Mouse (Mus musculus): Measurements from ENCODE around the gene Smad6. TPM values are rescaled to one million over a fixed set of nuclear protein-coding genes. Genes with fewer than 3 reads are reported as not detected.
A peak's percentile ranks its signal among the peaks of the same experiment; 100 is the strongest.

Smad6 gene
- total RNA-seq, 2 experiments from 2014 or later, result 1.1 TPM; not detected in 1

GRCm38 (mm10) chr9:63992761-63993160 is 29.1 kb downstream of the Smad6 start:
- ATAC-seq (replicated peaks; ENCODE audit: low FRiP score, low TSS enrichment, poor library complexity, severe bottlenecking), result no peak

GRCm38 (mm10) chr9:63991193-63991592 is 30.7 kb downstream of the Smad6 start:
- no peak for ATAC-seq (replicated peaks; ENCODE audit: low FRiP score, low TSS enrichment, poor library complexity, severe bottlenecking)

GRCm38 (mm10) chr9:63989641-63990040 is 32.2 kb downstream of the Smad6 start:
- ATAC-seq (replicated peaks; ENCODE audit: low FRiP score, low TSS enrichment, poor library complexity, severe bottlenecking), result no peak; the same call in 1 of the 2 replicates

GRCm38 (mm10) chr9:63989214-63989613 is 32.6 kb downstream of the Smad6 start:
- no peak; the same call in 1 of the 2 replicates for ATAC-seq (replicated peaks; ENCODE audit: low FRiP score, low TSS enrichment, poor library complexity, severe bottlenecking)

GRCm38 (mm10) chr9:63985125-63985524 is 36.7 kb downstream of the Smad6 start:
- ATAC-seq (replicated peaks; ENCODE audit: low FRiP score, low TSS enrichment, poor library complexity, severe bottlenecking), result no peak

- ATAC-seq (replicated peaks; ENCODE audit: low FRiP score, low TSS enrichment, poor library complexity, severe bottlenecking), result no peak
Measured at GRCm38 (mm10) chr9:63982937-63983632, 38.8 kb downstream of the Smad6 start.

GRCm38 (mm10) chr9:63981912-63982311 is 39.9 kb downstream of the Smad6 start:
- ATAC-seq (replicated peaks; ENCODE audit: low FRiP score, low TSS enrichment, poor library complexity, severe bottlenecking), result no peak

GRCm38 (mm10) chr9:63981371-63981770 is 40.5 kb downstream of the Smad6 start:
- ATAC-seq (replicated peaks; ENCODE audit: low FRiP score, low TSS enrichment, poor library complexity, severe bottlenecking), result no peak

GRCm38 (mm10) chr9:63980179-63981086 is 41.4 kb downstream of the Smad6 start:
- no peak for ATAC-seq (replicated peaks; ENCODE audit: low FRiP score, low TSS enrichment, poor library complexity, severe bottlenecking)

GRCm38 (mm10) chr9:63979275-63979674 is 42.6 kb downstream of the Smad6 start:
- no peak for ATAC-seq (replicated peaks; ENCODE audit: low FRiP score, low TSS enrichment, poor library complexity, severe bottlenecking)

GRCm38 (mm10) chr9:63978682-63979081 is 43.2 kb downstream of the Smad6 start:
- ATAC-seq (replicated peaks; ENCODE audit: low FRiP score, low TSS enrichment, poor library complexity, severe bottlenecking), result no peak

GRCm38 (mm10) chr9:63975996-63976395 is 45.9 kb downstream of the Smad6 start:
- ATAC-seq (replicated peaks; ENCODE audit: low FRiP score, low TSS enrichment, poor library complexity, severe bottlenecking), result no peak

- ATAC-seq (replicated peaks; ENCODE audit: low FRiP score, low TSS enrichment, poor library complexity, severe bottlenecking), result peak; percentile 66
Measured at GRCm38 (mm10) chr9:63974258-63975023, 47.4 kb downstream of the Smad6 start.

GRCm38 (mm10) chr9:63973662-63974190 is 48.1 kb downstream of the Smad6 start:
- no peak for ATAC-seq (replicated peaks; ENCODE audit: low FRiP score, low TSS enrichment, poor library complexity, severe bottlenecking)

GRCm38 (mm10) chr9:63972576-63973290 is 49.1 kb downstream of the Smad6 start:
- no peak for ATAC-seq (replicated peaks; ENCODE audit: low FRiP score, low TSS enrichment, poor library complexity, severe bottlenecking)

- no peak for ATAC-seq (replicated peaks; ENCODE audit: low FRiP score, low TSS enrichment, poor library complexity, severe bottlenecking)
Measured at GRCm38 (mm10) chr9:63971557-63971956, 50.3 kb downstream of the Smad6 start.

- ATAC-seq (replicated peaks; ENCODE audit: low FRiP score, low TSS enrichment, poor library complexity, severe bottlenecking), result peak; percentile 37; the same call in 1 of the 2 replicates
Measured at GRCm38 (mm10) chr9:63970836-63971235, 51.0 kb downstream of the Smad6 start.

- ATAC-seq (replicated peaks; ENCODE audit: low FRiP score, low TSS enrichment, poor library complexity, severe bottlenecking), result no peak
Measured at GRCm38 (mm10) chr9:63970388-63970787, 51.5 kb downstream of the Smad6 start.

GRCm38 (mm10) chr9:63969467-63969866 is 52.4 kb downstream of the Smad6 start:
- ATAC-seq (replicated peaks; ENCODE audit: low FRiP score, low TSS enrichment, poor library complexity, severe bottlenecking), result no peak

Measured in megakaryocyte-erythroid progenitor cell, adult 5-6 weeks (primary cell).